Mouse (Mus musculus) kidney, embryonic 14.5 days (tissue): ENCODE results near the gene Setd2. TPM values are rescaled to one million over a fixed set of nuclear protein-coding genes. Genes with fewer than 3 reads are reported as not detected.

Experiments used
- ATAC-seq: fragments of 200-750 bp; cut with Nextera tagmentation; 2 replicates; pipeline ENCODE4 v1.8.0; 2017; ENCODE audit warnings: moderate number of reproducible peaks, mild to moderate bottlenecking, moderate TSS enrichment, moderate library complexity; ENCODE audit not compliant: low FRiP score, low TSS enrichment
- H3K27ac ChIP-seq: fragments of 300-500 bp; sonication (generic); 2 replicates; pipeline ENCODE4 v1.5.1; 2014; ENCODE audit warnings: low read depth, mild to moderate bottlenecking, low read length, moderate library complexity, mixed read lengths
- H3K27me3 ChIP-seq: fragments of 300-500 bp; sonication (generic); 2 replicates; pipeline ENCODE4 v1.6.1; 2014; ENCODE audit warnings: mild to moderate bottlenecking, low read length; ENCODE audit not compliant: control insufficient read depth, insufficient read depth
- H3K36me3 ChIP-seq: fragments of 300-500 bp; sonication (generic); 2 replicates; pipeline ENCODE4 v1.6.1; 2014; ENCODE audit warnings: low read length, mixed read lengths; ENCODE audit not compliant: control insufficient read depth, insufficient read depth
- H3K4me1 ChIP-seq: fragments of 300-500 bp; sonication (generic); 2 replicates; pipeline ENCODE4 v1.6.1; 2014; ENCODE audit warnings: low read length, mixed read lengths; ENCODE audit not compliant: control insufficient read depth, insufficient read depth
- H3K4me2 ChIP-seq: fragments of 300-500 bp; sonication (generic); replicated peaks from 2 replicates; pipeline ENCODE4 v1.6.1; 2014; ENCODE audit warnings: low read depth, mild to moderate bottlenecking, low read length
- H3K4me3 ChIP-seq: fragments of 300-500 bp; sonication (generic); 2 replicates; pipeline ENCODE4 v1.5.1; 2014; ENCODE audit warnings: mild to moderate bottlenecking, low read length
- H3K9ac ChIP-seq: fragments of 300-500 bp; sonication (generic); 2 replicates; pipeline ENCODE4 v1.6.1; 2014; ENCODE audit warnings: low read depth, mild to moderate bottlenecking, low read length, moderate library complexity
- H3K9me3 ChIP-seq: fragments of 300-500 bp; sonication (generic); 2 replicates; pipeline ENCODE4 v1.6.1; 2016; ENCODE audit warnings: low read length; ENCODE audit not compliant: control insufficient read depth
- WGBS: fragments of 180-500 bp; shearing (Covaris S2); extraction: QIAGEN DNeasy Blood & Tissue Kit; methylation state at CpG from one replicate; pipeline ENCODE4 v1.1.7; 2014; 5-methylcytosine and 5-hydroxymethylcytosine counted together
- polyA plus RNA-seq: library from polyadenylated mRNA; unstranded; fragments of >200 nt; fragmentation: Nextera tagmentation; extraction: Ambion mirVana; gene quantifications from 2 replicates; pipeline ENCODE4 v1.2.1, GENCODE M21; 2014

Setd2 gene
- polyA plus RNA-seq, 1 experiment from 2014 or later, result 55.9 TPM

- Histone ChIP-seq H3K9ac (peak overlapping the region; percentile 29; the same call in 1 of the 2 replicates), H3K36me3 (peaks cover 2% of the 10 kb centered on the region; the same call in 1 of the 2 replicates), H3K4me3 (peak overlapping the region; percentile 70), H3K4me1 (peaks cover 17% of the 10 kb centered on the region), H3K27ac (0 out of 2 replicates have a peak overlapping the region, but pooled peaks have one; percentile 13), H3K9me3 (no peaks in the 10 kb centered on the region), H3K27me3 (peaks cover 14% of the 10 kb centered on the region), H3K4me2 (peak overlapping the region; percentile 95)
- ATAC-seq, result no peak
- 79% methylated on average over 19 of the region's 19 CpGs for WGBS
Measured at GRCm38 (mm10) chr9:110654726-110655650, 122.6 kb downstream of the Setd2 start.

- peak overlapping the region; percentile 77 for H3K27ac ChIP-seq
Measured at GRCm38 (mm10) chr9:110655651-110656007, 123.2 kb downstream of the Setd2 start.

GRCm38 (mm10) chr9:110656249-110657221 lies 124.1 kb downstream of the Setd2 start, which contains the start of gene Ccdc12:
Gene Ccdc12, plus strand, starts transcription at chr9:110656503.
- H3K4me2 ChIP-seq, result peak within 1 kb of the TSS; percentile 58
- H3K27ac ChIP-seq, result peak within 1 kb of the TSS; percentile 77
- WGBS, result under 1% methylated on average over 52 of the region's 52 CpGs
- H3K4me1 ChIP-seq, result peaks cover 17% of the 10 kb centered on the region
- peaks cover 2% of the 10 kb centered on the region; the same call in 1 of the 2 replicates for H3K36me3 ChIP-seq
- peak within 1 kb of the TSS; percentile 75 for H3K9ac ChIP-seq
- H3K4me3 ChIP-seq, result peak within 1 kb of the TSS; percentile 59
- peaks cover 14% of the 10 kb centered on the region for H3K27me3 ChIP-seq
- H3K9me3 ChIP-seq, result no peaks in the 10 kb centered on the region
- ATAC-seq, result peak; percentile 92

More at GRCm38 (mm10) chr9:110655651-110656007, 123.2 kb downstream of the Setd2 start:
- H3K36me3 ChIP-seq, result peaks cover 2% of the 10 kb centered on the region; the same call in 1 of the 2 replicates
- H3K4me3 ChIP-seq, result peak overlapping the region; percentile 59
- peak overlapping the region; percentile 58 for H3K4me2 ChIP-seq
- peaks cover 14% of the 10 kb centered on the region for H3K27me3 ChIP-seq
- 82% methylated on average over 10 of the region's 10 CpGs for WGBS
- H3K9me3 ChIP-seq, result no peaks in the 10 kb centered on the region
- peaks cover 17% of the 10 kb centered on the region for H3K4me1 ChIP-seq
- ATAC-seq, result no peak
- H3K9ac ChIP-seq, result peak overlapping the region; percentile 75; the same call in 1 of the 2 replicates

DNA sequence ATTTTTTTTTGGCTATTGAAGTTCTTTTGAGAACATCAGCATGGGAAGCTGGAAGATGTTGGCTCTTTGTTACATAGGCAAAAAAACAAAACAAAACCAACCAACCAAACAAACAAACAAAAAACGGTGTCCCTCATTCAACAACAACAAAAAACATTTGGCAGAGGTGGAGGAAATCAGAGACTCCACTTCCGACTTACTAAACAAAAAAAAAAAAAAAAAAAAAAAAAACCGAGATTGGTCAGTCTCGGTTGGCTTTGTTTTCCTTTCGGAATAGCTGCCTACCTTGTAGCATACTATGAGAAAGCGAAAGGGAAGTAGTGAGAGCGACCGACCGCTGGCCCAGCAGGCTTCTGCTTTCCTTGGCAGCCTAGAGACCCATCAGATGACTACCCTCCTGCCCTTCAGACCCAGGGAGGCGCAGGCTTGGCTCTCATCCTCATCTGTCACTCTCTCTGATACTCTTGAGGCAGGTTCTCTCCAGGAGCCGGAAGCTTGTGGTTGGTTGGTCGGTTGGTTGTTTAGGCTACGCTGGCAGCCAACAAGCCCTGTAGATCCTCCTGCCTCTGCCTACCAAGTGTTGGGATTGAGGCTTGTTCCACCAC lies 125.2 kb downstream of the Setd2 start:
- 75% methylated on average over 13 of the region's 13 CpGs for WGBS
- Histone ChIP-seq H3K27ac (no peak overlapping the region), H3K4me2 (peak overlapping the region; percentile 49), H3K9me3 (no peaks in the 10 kb centered on the region), H3K9ac (peak overlapping the region; percentile 75; the same call in 1 of the 2 replicates), H3K4me1 (peaks cover 17% of the 10 kb centered on the region), H3K36me3 (peaks cover 2% of the 10 kb centered on the region; the same call in 1 of the 2 replicates), H3K4me3 (peak overlapping the region; percentile 59), H3K27me3 (peaks cover 11% of the 10 kb centered on the region)
- no peak for ATAC-seq

DNA sequence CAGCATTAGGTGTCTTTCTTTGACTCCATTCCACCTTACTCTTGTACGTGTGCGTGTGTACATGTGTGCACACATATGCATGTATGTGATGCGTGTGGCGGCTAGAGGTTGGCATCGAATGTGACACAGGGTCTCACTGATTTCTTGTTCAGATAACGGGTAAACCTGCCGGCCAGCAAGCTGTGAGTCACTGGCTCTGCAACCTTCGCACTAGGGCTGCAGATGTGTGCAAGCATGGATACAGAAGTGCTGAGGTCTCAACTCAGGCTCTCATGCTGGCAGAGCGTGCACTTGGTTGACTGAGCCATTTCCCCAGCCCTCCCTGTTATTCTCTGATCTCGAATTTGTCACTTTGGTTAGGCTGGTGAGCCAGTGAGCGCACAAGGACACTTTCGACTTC lies 127.1 kb downstream of the Setd2 start:
- ATAC-seq, result no peak
- Histone ChIP-seq H3K9ac (no peak overlapping the region), H3K4me3 (no peak overlapping the region), H3K27ac (no peak overlapping the region), H3K36me3 (peaks cover 2% of the 10 kb centered on the region; the same call in 1 of the 2 replicates), H3K4me2 (no peak overlapping the region), H3K9me3 (no peaks in the 10 kb centered on the region), H3K4me1 (peaks cover 11% of the 10 kb centered on the region), H3K27me3 (no peaks in the 10 kb centered on the region)
- 92% methylated on average over 12 of the region's 12 CpGs for WGBS

DNA sequence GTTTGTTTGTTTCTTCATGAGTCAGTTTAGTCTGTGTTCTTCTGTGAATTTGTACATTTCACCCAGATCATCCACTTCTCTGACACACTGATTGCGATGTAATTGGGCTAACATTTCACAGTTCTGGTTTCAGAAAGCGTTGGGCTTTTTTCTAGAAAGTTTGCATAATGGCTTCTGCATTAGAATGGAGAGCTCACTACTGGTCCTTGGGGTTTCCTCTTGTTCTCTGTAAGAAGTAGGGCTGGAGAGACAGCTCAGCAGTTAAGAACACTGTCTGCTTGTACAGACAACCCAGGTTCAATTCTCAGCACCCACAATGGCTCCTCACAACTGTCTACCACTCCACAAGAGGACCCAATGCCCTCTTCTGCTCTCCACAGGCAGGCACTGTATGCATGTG lies 127.8 kb downstream of the Setd2 start:
- Histone ChIP-seq H3K27ac (no peak overlapping the region), H3K36me3 (peaks cover 2% of the 10 kb centered on the region; the same call in 1 of the 2 replicates), H3K4me3 (no peak overlapping the region), H3K9me3 (no peaks in the 10 kb centered on the region), H3K4me1 (peaks cover 8% of the 10 kb centered on the region), H3K27me3 (no peaks in the 10 kb centered on the region), H3K9ac (no peak overlapping the region), H3K4me2 (no peak overlapping the region)
- ATAC-seq, result no peak
- 89% methylated on average over 2 of the region's 2 CpGs for WGBS

GRCm38 (mm10) chr9:110660856-110661612 lies 128.6 kb downstream of the Setd2 start:
- Histone ChIP-seq H3K27ac (no peak overlapping the region), H3K36me3 (peaks cover 2% of the 10 kb centered on the region; the same call in 1 of the 2 replicates), H3K9me3 (no peaks in the 10 kb centered on the region), H3K9ac (no peak overlapping the region), H3K4me1 (peaks cover 6% of the 10 kb centered on the region), H3K27me3 (no peaks in the 10 kb centered on the region), H3K4me3 (no peak overlapping the region), H3K4me2 (no peak overlapping the region)
- 72% methylated on average over 7 of the region's 7 CpGs for WGBS
- ATAC-seq, result no peak

GRCm38 (mm10) chr9:110662844-110663243 lies 130.4 kb downstream of the Setd2 start:
- Histone ChIP-seq H3K4me1 (peaks cover 16% of the 10 kb centered on the region), H3K9me3 (no peaks in the 10 kb centered on the region), H3K27me3 (no peaks in the 10 kb centered on the region), H3K36me3 (peaks cover 2% of the 10 kb centered on the region; the same call in 1 of the 2 replicates), H3K27ac (no peak overlapping the region), H3K9ac (no peak overlapping the region), H3K4me2 (no peak overlapping the region), H3K4me3 (no peak overlapping the region)
- 89% methylated on average over 1 of the region's 1 CpGs for WGBS
- no peak for ATAC-seq
